Mouse (Mus musculus) frontal cortex, postnatal 14 days (tissue): ENCODE measurements around the gene Retreg2.

Source experiments
- DNase-seq, 2 experiments: peaks; one replicate each; pipeline ENCODE4 v3.0.0; 2022; ENCODE audit warnings: low spot score in 2 of 2

Gene Retreg2

DNA sequence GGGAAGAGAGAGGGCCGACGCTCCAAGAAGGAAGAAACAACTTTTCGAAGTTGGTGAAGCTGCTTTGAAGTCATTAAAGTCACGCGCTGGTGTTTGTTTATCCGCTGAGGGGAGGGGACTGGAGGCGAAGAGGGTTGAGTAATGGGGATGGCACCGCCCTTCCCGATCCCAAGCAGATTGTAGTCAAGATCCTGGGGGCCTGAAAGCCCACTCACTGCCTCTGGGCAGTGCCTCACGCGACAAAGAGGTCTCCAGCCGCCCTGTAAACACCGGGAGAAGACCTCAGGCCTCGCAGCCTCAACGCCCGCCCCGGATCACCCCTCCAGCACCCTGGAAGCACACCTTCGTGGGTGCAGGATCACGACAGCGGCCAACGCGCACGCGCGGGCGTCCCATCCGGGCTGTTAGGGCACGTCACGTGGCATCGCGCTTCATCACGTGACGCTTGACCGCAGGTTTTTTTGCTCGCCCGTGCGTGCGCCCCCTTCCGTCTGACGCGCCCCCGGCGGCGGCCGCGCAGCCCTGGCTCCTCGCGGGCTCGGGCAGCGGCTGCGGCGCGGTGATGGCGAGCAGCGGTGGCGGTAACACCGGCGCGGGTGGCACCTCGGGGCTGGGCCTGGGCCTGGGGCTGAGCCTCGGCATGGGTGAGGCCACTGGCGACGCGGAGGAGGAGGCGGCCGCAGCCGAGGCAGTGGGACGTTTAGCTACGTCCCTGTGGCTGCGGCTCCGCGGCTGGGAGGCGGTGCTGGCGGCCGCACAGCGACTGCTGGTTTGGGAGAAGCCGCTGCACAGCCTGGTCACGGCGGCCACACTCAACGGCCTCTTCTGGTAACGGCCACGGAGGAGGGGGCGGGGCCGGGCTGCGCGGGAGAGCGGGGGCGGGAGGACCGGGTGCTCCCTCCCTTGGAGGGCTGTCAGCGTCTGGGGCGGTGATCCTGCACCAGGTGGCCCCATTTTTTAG, at the start of gene Retreg2, which contains the start of gene Cnppd1:
TSS of gene Retreg2 (plus strand) at position 478 of the 961 bp plus-strand sequence.
TSS of gene Cnppd1 (minus strand) at position 411 of the 961 bp plus-strand sequence.
- peak; percentile 90 to 93 for DNase-seq

DNA sequence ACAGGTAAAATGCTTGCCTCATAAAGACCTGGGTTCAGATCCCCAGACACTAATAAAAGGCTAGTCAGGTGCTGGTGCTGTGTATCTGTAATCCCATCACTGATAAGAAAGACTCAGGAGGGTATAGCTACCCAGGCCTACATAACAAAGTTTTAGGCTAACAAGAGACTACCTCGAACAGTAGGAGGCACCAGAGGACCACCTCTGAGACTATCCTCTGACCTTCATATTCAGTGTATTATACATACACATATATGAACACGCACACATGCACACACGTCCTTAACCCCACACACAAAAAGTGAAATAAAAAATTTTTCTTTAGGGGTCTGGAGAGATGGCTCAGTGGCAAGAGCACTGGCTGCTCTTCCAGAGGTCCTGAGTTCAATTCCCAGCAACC, 20.4 kb upstream of the Retreg2 start:
- no peak for DNase-seq

DNA sequence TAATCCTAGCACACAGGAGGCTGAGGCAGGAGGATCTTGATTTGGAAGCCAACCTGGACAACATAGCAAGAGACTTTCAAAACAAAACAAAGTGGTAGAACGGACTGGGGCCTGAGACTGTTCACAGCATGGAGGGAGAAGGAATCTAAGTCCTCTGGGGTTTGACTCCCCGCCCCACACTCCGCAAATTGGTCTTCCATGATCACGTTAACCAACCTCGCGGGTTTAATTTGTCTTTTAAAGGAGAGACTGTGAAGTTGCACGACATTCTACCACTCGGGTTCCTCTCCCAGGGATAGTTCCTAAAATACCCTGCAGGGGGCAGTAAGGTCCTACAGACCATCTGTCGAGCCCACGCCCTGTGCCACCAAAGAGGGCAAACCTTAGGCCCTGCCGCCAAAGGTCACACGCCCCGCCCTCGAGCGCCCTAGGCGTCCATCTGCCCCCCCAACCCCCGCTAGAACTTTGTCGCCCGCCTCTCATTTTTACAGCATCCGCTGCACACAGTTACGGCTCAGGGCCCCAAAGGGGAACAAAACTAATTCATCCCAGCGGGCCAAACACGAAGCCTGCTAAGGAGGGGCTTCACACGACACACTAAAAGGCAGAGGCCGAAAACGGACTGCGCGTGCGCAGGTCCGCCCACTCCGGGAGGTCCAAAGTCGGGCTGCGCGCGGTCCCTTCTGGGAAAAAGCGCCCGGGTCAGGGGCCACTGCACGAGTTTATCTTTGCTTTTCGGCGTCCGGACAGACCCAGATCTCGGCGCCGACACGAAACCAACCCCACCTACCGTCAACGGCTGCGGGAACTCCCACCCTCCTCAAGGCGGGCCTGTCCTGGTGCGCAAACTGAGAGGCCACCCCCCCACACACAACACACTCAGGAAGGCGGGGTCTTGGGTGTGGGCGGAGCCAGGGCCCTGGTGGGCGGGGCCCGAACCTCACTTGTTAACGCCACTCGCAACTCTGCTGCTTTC, 17.9 kb upstream of the Retreg2 start, which contains the start of gene Nhej1:
TSS of gene Nhej1 (minus strand) at position 855 of the 976 bp plus-strand sequence.
- peak; percentile 83 to 85 for DNase-seq

DNA sequence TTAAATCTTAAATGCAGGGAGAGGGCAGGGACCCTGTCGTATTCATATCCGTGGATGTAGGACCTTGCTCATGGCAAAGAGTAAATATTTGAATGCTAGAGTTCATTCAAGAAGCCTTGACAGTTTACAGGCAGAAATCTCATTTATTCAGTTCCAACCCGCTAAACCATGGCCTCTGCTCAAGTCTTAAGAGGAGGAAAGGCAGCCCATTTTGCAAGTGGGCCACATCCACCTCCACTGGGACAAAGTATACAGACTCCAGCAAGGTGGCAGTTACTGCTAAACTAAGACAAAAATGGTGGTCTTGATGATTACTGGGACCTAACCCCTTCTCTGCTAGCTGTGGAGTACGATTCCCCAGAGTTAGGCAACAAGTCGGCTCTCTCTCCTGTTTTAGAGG, 17.2 kb upstream of the Retreg2 start:
- DNase-seq, result no peak

DNA sequence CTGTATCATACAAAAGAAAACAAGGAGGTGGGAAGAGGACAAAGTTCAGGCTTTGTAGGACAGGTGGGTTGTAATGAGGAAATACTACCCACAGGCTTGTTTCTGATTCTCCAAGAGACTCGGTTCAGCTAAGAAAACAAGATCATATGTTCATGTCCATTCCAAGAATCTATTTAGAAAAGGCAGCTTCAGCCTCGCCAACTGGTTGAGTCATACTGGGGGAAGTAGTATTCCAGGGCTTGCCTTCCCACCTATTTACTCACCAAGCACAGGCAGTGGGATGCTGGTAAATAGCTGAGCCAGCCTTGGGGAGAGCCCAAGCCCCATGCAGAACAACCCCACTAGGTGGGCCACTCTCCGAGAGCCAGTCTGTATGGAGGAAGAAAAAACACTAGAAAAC, 13.9 kb upstream of the Retreg2 start:
- DNase-seq, result no peak

DNA sequence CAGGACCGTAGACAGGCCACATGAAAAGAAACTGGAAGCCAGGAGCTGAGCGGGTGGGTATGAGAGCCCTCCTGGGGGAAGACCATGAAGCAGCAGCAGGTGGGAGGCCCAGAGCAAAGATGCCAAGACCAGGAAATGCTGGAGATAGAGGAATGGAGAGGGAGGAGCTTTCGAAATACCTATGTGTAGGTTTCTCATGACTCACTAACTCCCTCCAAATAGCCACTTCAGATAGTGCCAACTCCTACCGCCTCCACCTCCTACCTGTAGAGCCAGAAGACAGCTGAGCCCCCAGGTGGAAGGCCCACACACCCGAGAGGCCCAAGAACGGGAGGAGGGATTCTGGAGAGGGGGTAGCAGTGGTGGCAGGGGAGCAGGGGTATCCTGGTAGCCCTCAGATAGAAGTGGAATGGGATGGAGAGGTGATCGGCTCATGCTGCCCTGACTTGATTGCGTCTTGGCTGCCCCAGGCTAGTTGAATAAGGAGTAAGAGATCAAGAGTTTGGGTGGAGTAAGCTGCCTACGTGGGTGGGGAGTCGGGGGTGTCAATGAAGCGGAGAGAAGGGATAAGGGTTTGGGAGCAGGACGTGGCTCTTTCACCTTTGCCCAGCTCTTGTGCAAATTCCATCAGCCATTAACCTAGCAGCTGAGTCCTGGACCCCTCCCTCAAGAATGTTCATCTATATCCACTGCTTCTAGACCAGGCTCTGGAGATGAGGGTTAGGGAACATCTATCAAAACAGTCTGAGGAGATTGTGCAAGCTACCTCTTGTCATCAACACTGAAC, 9.0 kb upstream of the Retreg2 start, which contains the start of gene Slc23a3:
TSS of gene Slc23a3 (minus strand) at position 470 of the 787 bp plus-strand sequence.
- DNase-seq, result no peak

DNA sequence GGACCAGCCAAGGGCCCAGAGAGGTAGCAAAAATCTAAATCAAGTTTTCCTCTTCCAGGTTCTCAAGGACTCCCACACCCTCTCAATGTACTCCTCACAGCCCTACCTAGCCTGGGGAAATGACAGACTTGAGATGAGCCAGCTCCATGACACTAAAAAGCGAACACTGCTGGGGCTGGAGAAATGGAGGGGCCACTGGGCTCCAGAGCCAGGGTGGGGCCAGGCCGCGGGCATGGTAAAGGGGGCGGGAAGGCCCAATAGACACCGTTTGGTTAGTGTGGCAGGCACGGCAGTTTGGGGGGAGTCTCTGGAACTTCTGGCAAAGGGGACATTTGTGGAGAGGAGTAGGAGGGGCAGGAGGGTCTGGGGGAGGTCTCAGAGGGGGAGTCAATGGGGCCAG, 6.3 kb upstream of the Retreg2 start:
- DNase-seq, result no peak

DNA sequence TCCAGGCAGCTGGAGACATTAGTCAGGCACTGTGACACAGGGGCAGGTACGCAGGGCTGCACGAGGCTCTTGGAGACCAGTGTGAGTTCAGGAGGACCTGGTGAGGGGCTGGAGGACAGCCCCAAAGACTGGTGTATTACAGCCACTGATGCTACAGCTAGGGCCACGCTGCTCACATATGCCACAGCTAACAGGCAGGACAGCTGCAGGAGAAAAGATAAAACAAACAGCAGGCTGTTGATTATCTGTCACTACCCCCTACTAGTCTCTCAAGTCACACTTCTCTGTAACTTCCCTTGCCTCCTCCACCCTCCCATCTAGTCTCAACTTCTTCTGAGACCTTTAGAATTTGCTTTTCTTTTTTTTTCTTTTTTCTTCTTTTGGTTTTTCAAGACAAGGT, 5.8 kb upstream of the Retreg2 start:
- DNase-seq, result no peak

DNA sequence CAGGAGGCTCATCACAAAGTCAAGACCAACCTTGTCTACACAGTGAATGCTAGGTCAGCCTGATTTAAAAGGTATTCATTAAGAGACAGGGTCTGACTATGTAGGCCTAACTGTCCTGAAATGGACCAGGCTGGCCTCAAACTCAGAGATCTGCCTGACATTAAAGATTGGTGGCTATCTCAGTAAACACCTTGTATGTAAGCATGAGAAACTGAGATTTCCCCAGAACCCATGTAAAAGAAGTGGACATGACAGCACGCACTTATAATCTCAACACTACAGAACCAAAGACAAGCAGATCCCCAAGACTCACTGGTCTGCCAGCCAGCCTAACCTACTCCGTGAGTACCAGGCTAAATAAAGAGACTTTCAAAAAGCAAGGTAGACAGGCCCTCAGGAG, 4.1 kb upstream of the Retreg2 start:
- no peak for DNase-seq

DNA sequence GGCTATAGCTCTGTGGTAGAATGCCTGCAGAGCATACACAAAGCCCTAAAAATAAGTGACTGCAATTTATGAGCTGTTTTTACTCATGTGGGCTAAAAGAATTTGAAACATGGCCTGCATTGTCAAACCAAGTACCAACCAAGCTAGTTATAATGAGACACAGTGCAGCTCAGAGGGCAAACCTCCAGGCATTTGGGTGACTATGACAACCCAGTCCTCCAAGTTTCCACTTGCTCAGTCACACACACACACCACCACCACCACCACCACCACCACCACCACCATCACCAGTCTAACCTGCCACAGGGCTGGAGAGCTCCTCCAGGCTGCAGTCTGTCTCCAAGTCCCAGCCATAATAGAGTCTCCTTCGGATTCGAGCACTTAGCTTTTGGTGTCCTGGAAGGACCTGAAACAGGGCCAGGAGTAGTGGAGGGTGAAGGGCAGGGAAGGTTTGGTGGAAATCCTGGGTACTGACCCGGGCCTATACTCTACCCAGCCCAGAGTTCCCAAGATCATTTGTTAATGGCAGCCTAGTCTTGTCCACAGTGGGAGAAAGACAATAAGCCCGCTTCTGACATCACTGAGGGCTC, 1.9 kb upstream of the Retreg2 start:
- no peak for DNase-seq

DNA sequence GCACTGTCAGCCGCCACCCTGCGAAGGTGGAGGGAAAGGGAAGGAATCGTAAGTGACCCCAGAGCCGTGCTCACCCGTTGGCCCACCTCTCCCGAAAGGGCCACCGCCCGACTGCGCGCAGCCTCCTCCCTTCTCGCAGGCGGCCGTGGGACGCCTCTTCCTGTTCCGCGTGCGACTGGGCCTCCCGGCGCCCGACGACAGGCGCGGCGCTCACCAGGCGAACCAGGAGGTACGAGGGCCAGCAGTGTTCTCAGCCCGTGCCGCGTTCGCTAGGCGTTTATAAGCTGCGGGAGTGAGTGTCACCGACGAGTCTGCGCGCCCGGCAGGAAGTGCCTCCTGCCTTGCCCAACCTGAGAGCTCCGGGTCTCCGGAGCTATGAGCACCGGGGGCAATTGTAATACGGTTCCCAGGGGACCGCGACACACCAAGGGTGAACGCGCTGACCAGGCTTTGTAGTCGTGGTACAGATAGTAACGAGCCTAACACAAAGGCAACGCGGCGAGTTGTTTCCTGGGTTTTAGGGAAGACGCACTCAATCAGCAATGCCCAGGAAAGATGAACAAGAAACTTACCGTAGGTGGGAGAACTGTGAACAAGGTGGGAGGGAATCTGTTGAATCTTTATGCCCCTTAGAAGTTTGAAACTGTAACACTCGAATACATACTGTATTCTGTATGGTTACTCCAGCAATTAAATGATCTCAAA, 940 bp upstream of the Retreg2 start:
- DNase-seq, result peak in 1 of 2 experiments; percentile 52

DNA sequence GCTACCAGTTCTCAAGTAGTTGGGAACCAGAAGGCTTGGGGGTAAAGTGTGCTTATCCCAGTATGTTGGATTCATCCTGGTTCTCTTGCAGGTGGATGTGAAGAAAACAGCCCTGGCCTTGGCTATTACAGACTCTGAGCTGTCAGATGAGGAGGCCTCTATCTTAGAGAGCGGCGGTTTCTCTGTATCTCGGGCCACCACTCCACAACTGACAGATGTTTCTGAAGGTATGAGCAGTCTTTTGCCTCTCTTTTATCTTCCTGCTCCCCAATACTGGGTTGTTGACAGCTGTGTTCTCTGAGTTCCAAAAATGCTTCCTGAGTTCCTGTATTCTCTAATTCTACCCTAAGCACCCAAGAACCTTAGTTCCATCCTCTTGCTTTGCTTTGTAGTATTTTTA, 3.0 kb downstream of the Retreg2 start:
- DNase-seq, result no peak

DNA sequence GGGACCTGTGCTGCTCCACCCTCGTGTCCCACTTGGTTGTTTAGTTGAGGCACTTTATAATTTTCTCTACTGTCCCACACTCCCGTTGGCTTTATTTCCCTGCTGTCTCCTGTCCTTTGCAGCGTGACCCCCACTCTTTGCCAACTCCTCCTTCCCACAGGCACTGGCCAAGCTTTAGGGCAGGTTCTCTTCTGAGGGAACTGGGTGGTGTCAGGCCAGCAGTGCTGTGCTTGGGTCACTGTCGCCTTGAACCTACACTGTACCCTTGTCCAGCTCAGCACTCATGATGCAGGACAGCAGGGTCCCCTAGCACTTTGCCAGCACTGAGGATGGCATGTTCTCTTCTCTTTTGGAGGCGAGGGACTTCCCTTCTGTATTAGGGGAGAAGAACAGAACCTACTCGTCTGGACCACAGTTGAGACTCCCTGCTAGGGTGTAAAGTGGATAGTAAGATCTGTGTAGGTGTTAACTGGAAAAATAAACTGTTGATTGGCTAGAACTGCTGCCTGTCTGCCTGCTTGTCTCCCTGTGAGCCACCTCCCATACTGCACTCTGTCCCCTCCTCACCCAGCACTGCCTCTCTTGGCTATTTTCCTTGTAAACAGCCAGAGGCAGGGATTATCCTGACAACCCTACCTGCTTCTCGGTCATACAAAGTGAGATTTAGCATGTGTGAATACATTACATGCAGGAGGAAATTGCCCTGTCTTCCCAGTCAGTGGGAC, 5.0 kb downstream of the Retreg2 start:
- DNase-seq, result no peak

DNA sequence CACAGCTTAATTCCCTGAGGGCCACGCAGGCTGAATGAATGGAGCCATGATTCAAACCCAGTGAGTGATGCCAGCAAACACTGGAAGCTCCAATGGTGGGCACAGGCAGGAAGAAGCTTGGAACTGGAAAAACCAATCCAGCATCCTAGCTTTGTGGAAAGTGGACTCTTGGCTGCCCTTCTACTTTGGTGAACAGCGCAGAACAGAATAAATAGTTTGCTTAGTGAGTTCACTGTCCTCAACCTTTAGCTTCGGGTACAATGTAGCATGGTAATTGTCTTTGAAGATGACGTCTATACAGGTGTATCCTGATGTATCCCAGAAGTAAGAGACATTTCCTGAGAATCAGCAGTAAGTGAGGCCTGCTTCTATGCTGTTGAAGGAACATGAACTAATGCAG, 6.1 kb downstream of the Retreg2 start:
- no peak for DNase-seq

DNA sequence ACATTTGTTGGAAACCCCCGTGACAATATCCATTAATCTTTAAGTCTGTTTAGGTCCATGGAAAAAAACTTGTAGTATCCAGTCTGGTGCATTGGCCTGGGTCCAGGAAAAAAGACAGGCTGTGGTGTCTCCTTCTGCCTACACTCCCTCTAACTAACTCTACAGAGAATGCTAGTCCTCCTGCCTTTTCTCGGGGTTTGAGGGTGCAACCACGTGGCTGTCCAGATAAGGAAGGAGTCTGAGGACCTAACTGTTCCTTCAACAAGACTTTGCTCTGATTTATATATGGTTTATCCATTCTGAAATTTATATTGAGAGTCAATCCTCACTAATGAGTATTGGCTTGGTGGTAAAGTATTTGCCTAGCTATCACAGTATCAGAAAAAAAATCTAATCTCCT, 13.3 kb downstream of the Retreg2 start:
- DNase-seq, result no peak

DNA sequence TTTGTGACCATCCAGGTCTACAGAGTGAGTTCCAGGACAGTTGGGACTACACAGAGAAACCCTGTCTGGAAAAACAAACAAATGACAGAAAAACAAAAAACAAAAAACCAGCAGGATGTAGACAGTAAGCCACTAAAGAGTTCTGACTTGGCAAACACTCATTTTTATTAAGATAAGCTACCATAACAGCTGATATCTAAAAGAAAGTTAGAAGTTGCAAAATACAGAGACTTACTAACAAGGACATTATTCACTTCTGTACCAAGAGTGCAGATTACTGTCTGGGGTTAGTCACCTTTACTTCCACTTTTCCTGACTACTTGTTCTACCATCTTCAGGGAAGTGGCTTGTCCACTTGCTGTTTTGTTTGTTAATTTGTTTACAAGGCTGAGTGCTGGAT, 16.4 kb downstream of the Retreg2 start:
- DNase-seq, result no peak

DNA sequence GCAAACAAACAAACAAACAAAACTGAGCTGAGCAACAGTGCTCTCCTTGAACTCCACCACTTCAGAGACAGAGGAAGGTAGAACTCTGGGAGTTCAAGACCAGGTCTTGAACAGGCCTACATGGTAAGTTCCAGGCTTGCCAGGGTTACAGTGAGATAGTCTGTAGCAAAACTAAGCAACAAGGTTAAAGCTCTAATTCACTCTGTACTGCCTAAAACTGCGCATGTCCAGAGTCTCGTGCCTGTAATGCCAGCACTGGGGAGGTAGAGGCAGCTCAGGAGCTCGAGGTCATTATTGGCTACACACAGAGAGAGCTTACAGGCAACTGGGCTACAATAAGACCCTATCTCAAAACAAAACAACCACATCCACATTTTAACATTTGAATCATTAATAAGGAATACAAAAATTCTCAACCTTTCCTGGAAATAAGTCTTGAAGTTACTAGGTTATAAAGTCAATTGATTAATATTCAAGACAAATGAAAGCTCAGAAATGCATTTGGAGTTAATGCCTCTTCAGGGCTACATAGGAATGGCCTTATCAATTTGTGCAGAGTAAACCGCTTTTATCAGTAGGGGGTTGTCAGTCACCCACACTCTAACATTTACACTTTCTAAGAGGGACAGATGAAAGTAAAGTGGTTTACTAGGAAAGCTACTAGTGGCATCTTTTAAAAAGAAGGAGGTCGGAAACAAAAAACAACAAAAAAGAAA, 17.1 kb downstream of the Retreg2 start:
- DNase-seq, result no peak

DNA sequence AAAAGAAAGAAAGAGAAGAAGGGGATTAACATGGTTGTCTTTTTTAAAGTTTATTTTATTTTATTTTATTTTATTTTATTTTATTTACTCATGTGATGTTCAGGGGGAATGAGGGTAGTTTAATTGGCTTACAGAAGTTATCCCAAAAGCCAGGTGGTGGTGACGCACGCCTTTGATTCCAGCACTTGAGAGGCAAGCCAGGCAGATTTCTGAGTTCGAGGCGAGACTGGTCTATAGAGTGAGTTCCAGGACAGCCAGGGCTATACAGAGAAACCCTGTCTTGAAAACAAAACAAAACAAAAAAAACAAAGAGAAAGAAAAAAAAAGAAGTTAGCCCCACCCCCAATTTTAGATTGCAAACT, 17.7 kb downstream of the Retreg2 start:
- no peak for DNase-seq

DNA sequence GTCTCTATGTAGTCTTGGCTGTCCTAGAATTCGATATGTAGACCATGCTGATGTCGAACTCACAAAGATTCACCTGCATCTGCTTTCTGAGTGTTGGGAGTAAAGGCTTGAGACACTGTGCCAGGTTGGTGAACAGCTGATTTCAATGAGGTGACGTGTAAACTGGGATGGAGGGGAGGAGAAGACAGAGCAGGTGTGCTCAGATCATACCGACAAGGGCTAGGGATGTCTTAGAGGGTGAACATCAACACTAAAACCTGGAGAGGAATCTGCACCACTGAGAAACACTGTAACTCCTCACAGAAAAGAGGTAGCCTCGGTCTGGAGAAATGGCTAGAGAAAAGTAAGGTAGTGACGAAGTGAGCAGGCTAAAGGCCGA, 25.5 kb downstream of the Retreg2 start:
- no peak for DNase-seq
